Mouse (Mus musculus) spleen, adult 2 months (tissue): ENCODE measurements around the gene Scn2a. TPM values are rescaled to one million over a fixed set of nuclear protein-coding genes. Genes with fewer than 3 reads are reported as not detected.

ENCODE experiments used
- DNase-seq, 2 experiments: peaks; one replicate each; pipeline versions ENCODE4 v3.0.0 to v3.0.0-alpha.2; 2012 to 2021; ENCODE audit warnings: low spot score in 2 of 2, low read depth in 1 of 2
- H3K27ac ChIP-seq: fragments of 200-500 bp; 2 replicates; pipeline ENCODE4 v1.5.1; 2012; ENCODE audit warnings: low read length, inconsistent platforms; ENCODE audit not compliant: insufficient read depth
- H3K27me3 ChIP-seq: fragments of 200-500 bp; 2 replicates; pipeline ENCODE4 v1.6.1; 2012; ENCODE audit warnings: mild to moderate bottlenecking, moderate library complexity, low read length, inconsistent platforms; ENCODE audit not compliant: control insufficient read depth, insufficient read depth
- H3K36me3 ChIP-seq: fragments of 200-500 bp; 2 replicates; pipeline ENCODE4 v1.6.1; 2012; ENCODE audit warnings: mild to moderate bottlenecking, low read length, inconsistent platforms; ENCODE audit not compliant: control insufficient read depth, insufficient read depth
- H3K4me1 ChIP-seq: fragments of 200-500 bp; 2 replicates; pipeline ENCODE4 v1.6.1; 2011; ENCODE audit warnings: inconsistent platforms; ENCODE audit not compliant: control insufficient read depth, insufficient read depth, insufficient read length
- H3K4me3 ChIP-seq: fragments of 200-500 bp; 2 replicates; pipeline ENCODE4 v1.5.1; 2011; ENCODE audit warnings: mild to moderate bottlenecking, inconsistent platforms; ENCODE audit not compliant: insufficient read depth, insufficient read length; ENCODE audit errors: extremely low read depth
- CTCF ChIP-seq: fragments of 200-500 bp; IDR thresholded peaks from 2 replicates; pipeline ENCODE4 v1.5.1; 2011; ENCODE audit warnings: mild to moderate bottlenecking, inconsistent platforms; ENCODE audit not compliant: insufficient read depth, insufficient read length, insufficient replicate concordance; ENCODE audit errors: extremely low read depth
- POLR2A ChIP-seq: fragments of 200-500 bp; IDR thresholded peaks from 2 replicates; pipeline ENCODE4 v1.6.1; 2011; ENCODE audit warnings: low read depth, low read length, inconsistent platforms
- WGBS: fragments of 180-500 bp; shearing (Covaris S2); methylation state at CpG from one replicate; pipeline ENCODE4 v1.1.7; 2018; 5-methylcytosine and 5-hydroxymethylcytosine counted together
- polyA plus RNA-seq: library from polyadenylated mRNA; depleted of rRNA; stranded (reverse); fragments of >200 nt; gene quantifications from 2 replicates; pipeline ENCODE4 v1.2.3, GENCODE M21; 2012

Scn2a gene
- polyA plus RNA-seq, 1 experiment, result 0.04 TPM

DNA sequence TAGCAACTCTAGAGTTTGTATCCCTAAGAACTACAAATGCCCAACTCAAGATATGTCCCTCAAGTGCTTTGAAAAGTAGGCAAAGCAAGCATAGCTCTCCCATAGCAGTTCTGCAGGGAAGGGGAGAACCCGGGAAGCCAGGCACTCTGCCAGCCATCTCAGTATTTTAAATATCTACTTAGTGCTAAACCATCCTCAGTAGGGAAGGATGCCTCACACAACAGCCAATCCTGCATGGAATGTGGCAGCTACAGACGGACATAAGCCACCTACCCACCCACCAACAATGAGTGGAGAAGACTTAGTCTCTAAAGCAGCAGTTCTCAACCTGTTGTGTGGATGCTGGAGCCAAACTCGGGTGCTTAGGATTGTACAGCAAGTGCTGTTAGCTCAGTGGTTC is 73.9 kb downstream of the Scn2a start:
- H3K27ac ChIP-seq, result no peak overlapping the region
- H3K4me3 ChIP-seq, result no peak overlapping the region
- WGBS, result 80% methylated on average over 3 of the region's 3 CpGs
- no peaks in the 10 kb centered on the region for H3K36me3 ChIP-seq
- no peak for TF ChIP-seq POLR2A
- no peak for TF ChIP-seq CTCF
- no peaks in the 10 kb centered on the region for H3K27me3 ChIP-seq
- no peak for DNase-seq
- no peaks in the 10 kb centered on the region for H3K4me1 ChIP-seq

DNA sequence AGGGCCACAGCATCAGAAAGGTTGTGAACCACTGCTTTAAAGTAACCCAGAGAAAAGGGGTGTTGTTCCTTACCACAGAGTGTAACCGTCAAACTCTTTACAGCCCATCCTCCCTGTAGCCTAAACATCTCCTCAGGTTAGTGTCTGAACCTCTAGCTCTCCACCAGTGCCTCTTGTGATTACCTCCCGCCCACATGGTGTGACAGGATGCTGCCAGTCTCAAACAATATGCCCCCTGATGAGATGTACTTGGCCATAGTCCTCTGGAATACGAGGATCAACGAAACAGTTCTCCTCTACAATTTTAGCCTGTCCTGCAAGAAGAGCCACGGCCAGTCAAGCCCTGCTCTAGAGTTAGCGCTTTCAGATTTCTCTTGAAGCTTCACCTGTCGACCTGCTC is 74.5 kb downstream of the Scn2a start:
- Histone ChIP-seq H3K36me3 (no peaks in the 10 kb centered on the region), H3K27ac (no peak overlapping the region), H3K4me1 (no peaks in the 10 kb centered on the region), H3K27me3 (no peaks in the 10 kb centered on the region), H3K4me3 (no peak overlapping the region)
- TF ChIP-seq POLR2A (no peak), CTCF (no peak)
- no peak for DNase-seq
- 81% methylated on average over 7 of the region's 7 CpGs for WGBS

DNA sequence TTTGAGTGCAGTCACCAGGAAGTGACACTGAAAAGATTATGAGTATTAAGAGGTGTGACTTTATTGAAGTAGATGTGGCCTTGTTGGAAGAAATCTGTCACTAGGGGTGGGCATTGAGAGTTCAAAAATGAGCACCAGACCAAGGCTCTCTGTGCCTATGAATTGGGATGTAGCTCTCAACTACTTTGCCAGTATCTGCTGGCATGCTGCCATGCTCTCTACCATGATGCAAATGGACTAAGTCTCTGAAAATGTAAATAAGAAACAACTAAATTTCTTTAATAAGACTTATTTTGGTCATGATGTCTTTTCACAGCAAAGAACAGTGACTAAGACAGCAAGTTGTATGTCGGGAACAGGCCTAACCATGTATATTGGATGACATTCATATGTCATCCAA is 79.7 kb downstream of the Scn2a start:
- no peak for DNase-seq
- Histone ChIP-seq H3K27me3 (no peaks in the 10 kb centered on the region), H3K27ac (no peak overlapping the region), H3K4me1 (no peaks in the 10 kb centered on the region), H3K4me3 (no peak overlapping the region), H3K36me3 (no peaks in the 10 kb centered on the region)
- 84% methylated on average over 1 of the region's 1 CpGs for WGBS
- no peak for TF ChIP-seq CTCF
- TF ChIP-seq POLR2A, result no peak

DNA sequence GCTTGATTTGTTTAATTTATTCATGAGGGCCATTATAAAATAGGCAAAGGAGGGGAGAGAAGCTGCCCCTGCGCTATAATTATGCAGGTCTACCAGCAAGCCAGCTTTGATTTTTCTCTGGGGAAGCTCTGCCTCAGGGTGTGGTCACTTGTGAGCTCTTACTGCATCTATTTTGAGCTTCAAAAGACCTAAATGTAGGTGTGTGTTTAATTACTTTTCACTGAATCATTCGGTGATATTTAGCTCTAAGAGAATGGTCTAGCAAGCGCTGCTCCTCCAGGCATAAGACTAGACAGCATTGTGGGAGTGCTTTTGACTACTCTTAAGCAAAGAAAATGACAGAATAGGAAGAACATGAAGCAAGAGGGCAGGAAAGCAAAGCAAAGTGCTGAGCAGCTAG is 80.6 kb downstream of the Scn2a start:
- no peak overlapping the region for H3K27ac ChIP-seq
- DNase-seq, result no peak
- H3K4me3 ChIP-seq, result no peak overlapping the region
- WGBS, result 93% methylated on average over 3 of the region's 3 CpGs
- H3K4me1 ChIP-seq, result no peaks in the 10 kb centered on the region
- no peaks in the 10 kb centered on the region for H3K36me3 ChIP-seq
- no peak for TF ChIP-seq POLR2A
- TF ChIP-seq CTCF, result no peak
- no peaks in the 10 kb centered on the region for H3K27me3 ChIP-seq

DNA sequence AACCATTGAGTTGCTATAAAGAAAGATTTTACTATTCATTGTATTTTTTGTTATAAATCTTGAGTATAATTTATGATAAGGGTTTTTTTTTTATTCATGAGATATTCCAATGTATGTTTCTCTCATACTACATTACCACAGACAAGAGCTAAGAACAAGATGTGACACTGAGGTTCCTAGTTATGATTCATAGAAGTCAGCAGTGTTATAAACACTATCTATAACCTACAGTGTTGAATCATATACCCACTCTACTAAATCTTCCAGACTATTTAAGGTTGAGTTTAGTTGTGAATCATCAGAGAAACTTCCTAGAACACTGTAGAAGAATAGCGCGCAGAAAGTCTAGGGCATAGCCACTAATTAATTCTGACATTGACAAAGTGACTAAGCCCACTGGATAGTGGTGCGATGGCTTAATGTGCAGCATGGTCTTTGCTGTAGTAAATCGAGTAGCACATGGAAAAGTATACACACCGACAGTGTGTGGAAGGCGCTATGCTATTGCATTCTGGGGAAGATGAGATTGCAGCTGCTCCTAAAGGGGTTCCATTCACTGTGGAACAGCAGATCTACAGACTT is 101.7 kb downstream of the Scn2a start:
- Histone ChIP-seq H3K27ac (no peak overlapping the region), H3K4me3 (no peak overlapping the region), H3K36me3 (no peaks in the 10 kb centered on the region), H3K4me1 (no peaks in the 10 kb centered on the region), H3K27me3 (no peaks in the 10 kb centered on the region)
- no peak for TF ChIP-seq POLR2A
- no peak for DNase-seq
- WGBS, result 93% methylated on average over 6 of the region's 6 CpGs

DNA sequence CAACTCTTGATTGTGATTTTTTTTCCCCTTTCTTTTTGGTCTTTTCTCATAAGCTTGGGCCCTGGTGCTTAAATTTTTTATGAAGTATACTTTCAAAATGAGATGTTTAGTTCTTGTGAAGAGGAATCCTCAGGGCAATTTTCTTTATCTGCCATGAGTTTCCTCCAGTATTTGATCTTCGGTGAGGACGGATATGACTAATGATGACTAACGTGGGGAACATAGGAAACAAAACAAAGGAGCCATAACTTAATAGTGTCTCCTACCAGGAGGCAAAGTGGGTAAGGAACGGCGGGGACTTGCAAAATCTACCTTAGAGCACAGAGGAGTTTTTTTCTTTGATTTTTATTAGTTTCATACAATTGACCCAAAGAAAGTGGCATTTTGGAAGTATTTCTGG is 124.8 kb downstream of the Scn2a start:
- 75% methylated on average over 5 of the region's 5 CpGs for WGBS
- Histone ChIP-seq H3K4me1 (no peaks in the 10 kb centered on the region), H3K27ac (no peak overlapping the region), H3K4me3 (no peak overlapping the region), H3K27me3 (no peaks in the 10 kb centered on the region), H3K36me3 (no peaks in the 10 kb centered on the region)
- TF ChIP-seq POLR2A, result no peak
- TF ChIP-seq CTCF, result no peak
- no peak for DNase-seq

DNA sequence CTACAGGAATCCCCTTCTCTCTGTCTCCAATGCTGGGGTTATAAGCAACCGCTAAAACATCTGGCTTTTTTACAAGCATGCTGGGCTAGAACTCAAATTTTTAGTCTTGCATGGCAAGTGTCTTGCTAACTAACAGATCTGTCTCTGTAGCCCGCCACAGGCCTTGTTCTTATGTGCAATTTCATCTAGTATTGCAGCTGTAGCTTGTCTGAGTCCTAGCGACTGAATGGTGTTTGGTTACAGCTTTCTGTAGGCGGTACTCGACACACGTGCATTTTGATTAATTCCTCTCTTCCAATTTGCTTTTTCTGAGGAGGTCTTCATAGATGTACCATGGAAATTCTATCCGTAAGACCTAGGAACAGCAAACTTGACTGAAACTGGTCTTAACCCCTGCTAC is 161.9 kb downstream of the Scn2a start:
- Histone ChIP-seq H3K27me3 (no peaks in the 10 kb centered on the region), H3K4me3 (no peak overlapping the region), H3K27ac (no peak overlapping the region), H3K36me3 (no peaks in the 10 kb centered on the region), H3K4me1 (no peaks in the 10 kb centered on the region)
- no peak for DNase-seq
- TF ChIP-seq POLR2A (no peak), CTCF (no peak)
- 84% methylated on average over 7 of the region's 7 CpGs for WGBS

DNA sequence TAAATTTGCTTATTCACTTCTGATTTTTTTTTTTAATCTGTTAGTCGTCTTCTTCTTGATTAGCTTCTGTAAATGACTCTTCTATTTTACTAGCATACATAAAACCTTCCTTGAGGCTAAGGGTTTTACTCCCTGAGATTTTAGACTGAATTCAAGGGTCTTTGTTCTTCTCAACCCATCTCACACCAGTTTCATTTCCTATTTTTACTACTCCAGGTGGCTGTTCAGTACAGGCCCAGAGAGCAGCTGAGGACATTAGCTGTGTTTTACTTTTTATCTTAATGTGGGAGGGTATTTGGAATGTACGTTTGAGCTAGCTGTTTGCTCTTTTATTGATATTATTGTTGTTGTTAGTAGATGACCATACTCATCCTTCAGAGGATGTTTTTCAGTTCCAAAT is 162.8 kb downstream of the Scn2a start:
- H3K27ac ChIP-seq, result no peak overlapping the region
- no peak for DNase-seq
- 21% methylated on average over 2 of the region's 2 CpGs for WGBS
- H3K36me3 ChIP-seq, result no peaks in the 10 kb centered on the region
- no peaks in the 10 kb centered on the region for H3K27me3 ChIP-seq
- H3K4me3 ChIP-seq, result no peak overlapping the region
- TF ChIP-seq POLR2A, result no peak
- H3K4me1 ChIP-seq, result no peaks in the 10 kb centered on the region
